Mouse (Mus musculus) liver, embryonic 12.5 days (tissue): ENCODE measurements around the gene Poglut1. TPM values are rescaled to one million over a fixed set of nuclear protein-coding genes. Genes with fewer than 3 reads are reported as not detected.

ENCODE experiments used
- ATAC-seq: fragments of 200-750 bp; cut with Nextera tagmentation; 2 replicates; pipeline ENCODE4 v1.8.0; 2017; ENCODE audit warnings: moderate number of reproducible peaks, mild to moderate bottlenecking, moderate library complexity
- H3K27ac ChIP-seq: fragments of 300-500 bp; sonication (generic); 2 replicates; pipeline ENCODE4 v1.5.1; 2016; ENCODE audit warnings: mild to moderate bottlenecking
- H3K27me3 ChIP-seq: fragments of 300-500 bp; sonication (generic); replicated peaks from 2 replicates; pipeline ENCODE4 v1.6.1; 2016; ENCODE audit warnings: mild to moderate bottlenecking, moderate library complexity
- H3K36me3 ChIP-seq: fragments of 300-500 bp; sonication (generic); 2 replicates; pipeline ENCODE4 v1.6.1; 2016; ENCODE audit warnings: mild to moderate bottlenecking, moderate library complexity
- H3K4me1 ChIP-seq: fragments of 300-500 bp; sonication (generic); 2 replicates; pipeline ENCODE4 v1.6.1; 2016
- H3K4me2 ChIP-seq: fragments of 300-500 bp; sonication (generic); 2 replicates; pipeline ENCODE4 v1.6.1; 2016; ENCODE audit warnings: mild to moderate bottlenecking, moderate library complexity
- H3K4me3 ChIP-seq: fragments of 300-500 bp; sonication (generic); 2 replicates; pipeline ENCODE4 v1.5.1; 2016; ENCODE audit warnings: mild to moderate bottlenecking, moderate library complexity
- H3K9ac ChIP-seq: fragments of 300-500 bp; sonication (generic); 2 replicates; pipeline ENCODE4 v1.6.1; 2016; ENCODE audit warnings: mild to moderate bottlenecking, moderate library complexity
- H3K9me3 ChIP-seq: fragments of 300-500 bp; sonication (generic); replicated peaks from 2 replicates; pipeline ENCODE4 v1.6.1; 2016; ENCODE audit warnings: mild to moderate bottlenecking, moderate library complexity
- WGBS: fragments of 180-500 bp; shearing (Covaris S2); methylation state at CpG from one replicate; pipeline ENCODE4 v1.1.7; 2016; ENCODE audit not compliant: insufficient replicate concordance; 5-methylcytosine and 5-hydroxymethylcytosine counted together
- polyA plus RNA-seq: library from polyadenylated mRNA; unstranded; fragments of >200 nt; fragmentation: Nextera tagmentation; extraction: Ambion mirVana; gene quantifications from 2 replicates; pipeline ENCODE4 v1.2.1, GENCODE M21; 2016

Gene Poglut1
- polyA plus RNA-seq, 1 experiment from 2014 or later, result 18.3 TPM

DNA sequence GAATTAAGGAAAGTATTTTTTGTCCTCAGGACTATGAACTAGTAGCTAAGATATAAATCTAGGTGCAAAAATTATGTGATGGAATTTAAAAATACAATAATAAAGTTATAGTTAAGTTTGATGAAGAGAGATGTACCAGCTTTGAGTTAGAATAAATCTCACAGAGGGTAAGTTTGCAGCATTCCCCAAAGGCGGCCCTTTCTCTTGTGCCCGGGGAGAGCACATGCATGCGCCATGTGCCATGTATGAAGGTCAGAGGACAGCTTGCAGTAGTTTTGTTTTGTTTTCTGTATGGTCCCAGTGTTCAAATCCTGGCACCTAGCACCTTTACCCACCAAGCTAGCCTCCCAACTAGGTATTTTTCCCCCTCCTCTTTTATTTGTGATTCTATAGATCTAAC, 21.4 kb upstream of the Poglut1 start:
- Histone ChIP-seq H3K4me2 (no peak overlapping the region), H3K9ac (no peak overlapping the region), H3K4me1 (no peaks in the 10 kb centered on the region), H3K9me3 (no peaks in the 10 kb centered on the region), H3K27me3 (no peaks in the 10 kb centered on the region), H3K36me3 (peaks cover 84% of the 10 kb centered on the region), H3K4me3 (no peak overlapping the region), H3K27ac (no peak overlapping the region)
- 88% methylated on average over 3 of the region's 3 CpGs for WGBS
- ATAC-seq, result no peak

DNA sequence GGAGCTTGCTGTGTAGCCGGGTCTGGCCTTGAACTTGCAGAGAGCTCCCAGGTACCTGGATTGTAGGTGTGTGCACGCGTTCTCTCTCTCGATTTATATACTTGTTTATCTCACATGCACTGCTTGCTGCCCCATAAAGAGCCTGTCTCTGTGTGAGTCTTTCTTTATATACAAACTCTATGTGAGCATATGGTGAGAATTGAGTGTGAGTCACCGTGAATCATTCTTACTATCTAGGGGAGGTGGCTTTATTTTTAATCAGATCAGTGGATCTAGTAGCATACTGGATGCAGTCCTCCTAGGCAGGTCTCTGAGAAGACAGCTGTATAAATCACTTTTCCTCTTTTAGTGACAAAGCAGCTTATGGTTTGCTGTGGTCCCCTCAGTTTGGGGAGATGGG, 18.1 kb upstream of the Poglut1 start:
- H3K36me3 ChIP-seq, result peaks cover 81% of the 10 kb centered on the region
- no peaks in the 10 kb centered on the region for H3K27me3 ChIP-seq
- WGBS, result 83% methylated on average over 5 of the region's 5 CpGs

DNA sequence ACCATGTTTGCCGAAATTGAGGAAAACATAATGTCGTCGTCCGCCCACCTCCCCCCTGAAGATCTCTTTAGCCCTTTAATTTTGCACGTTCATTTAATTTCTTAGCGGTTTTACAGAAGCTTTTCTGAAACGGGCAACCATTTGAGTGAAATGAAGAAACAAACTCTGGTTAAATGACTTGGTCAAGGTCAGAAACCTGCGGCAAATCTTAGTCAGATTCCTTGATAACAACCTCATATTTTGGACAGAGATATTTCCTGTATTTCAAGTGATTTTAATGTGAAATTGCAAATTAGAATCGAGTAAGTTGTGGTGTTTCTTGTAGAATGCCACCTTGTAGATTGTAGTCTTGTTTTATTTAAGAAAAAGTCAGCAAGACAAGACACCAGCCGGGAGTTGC, 13.5 kb upstream of the Poglut1 start:
- peaks cover 20% of the 10 kb centered on the region for H3K4me1 ChIP-seq
- ATAC-seq, result no peak
- peak overlapping the region; percentile 96 for H3K4me3 ChIP-seq
- no peak overlapping the region for H3K27ac ChIP-seq
- no peaks in the 10 kb centered on the region for H3K9me3 ChIP-seq
- H3K27me3 ChIP-seq, result peaks cover 19% of the 10 kb centered on the region
- H3K9ac ChIP-seq, result peak overlapping the region; percentile 90
- peaks cover 37% of the 10 kb centered on the region for H3K36me3 ChIP-seq
- H3K4me2 ChIP-seq, result peak overlapping the region; percentile 81
- 25% methylated on average over 10 of the region's 10 CpGs for WGBS

More for the DNA sequence above, 18.1 kb upstream of the Poglut1 start:
- Histone ChIP-seq H3K4me3 (no peak overlapping the region), H3K9me3 (no peaks in the 10 kb centered on the region), H3K9ac (no peak overlapping the region), H3K4me1 (peaks cover 14% of the 10 kb centered on the region), H3K27ac (no peak overlapping the region), H3K4me2 (no peak overlapping the region)
- no peak for ATAC-seq

DNA sequence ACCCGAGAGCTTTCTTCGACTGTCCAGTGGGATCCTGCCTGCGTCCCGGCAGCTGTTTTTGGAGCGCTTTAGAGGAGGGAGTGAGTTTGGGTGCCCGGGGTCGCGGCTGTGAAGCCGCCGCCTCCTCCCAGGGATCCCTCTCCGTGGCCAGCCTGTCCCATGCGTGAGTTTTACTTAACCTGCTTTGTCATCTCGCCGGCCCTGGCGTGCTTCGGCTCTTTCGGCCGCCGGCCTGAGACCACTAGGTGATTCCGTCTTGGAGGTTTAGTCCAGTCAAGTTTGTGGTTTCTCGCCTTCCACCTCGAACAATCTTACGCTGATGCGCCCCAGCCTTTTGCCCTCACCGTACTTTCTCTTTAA, 12.9 kb upstream of the Poglut1 start:
- H3K4me3 ChIP-seq, result peak overlapping the region; percentile 96
- H3K27ac ChIP-seq, result peak overlapping the region; percentile 86
- peak overlapping the region; percentile 90 for H3K9ac ChIP-seq
- peaks cover 32% of the 10 kb centered on the region for H3K36me3 ChIP-seq
- peaks cover 23% of the 10 kb centered on the region for H3K27me3 ChIP-seq
- WGBS, result under 1% methylated on average over 25 of the region's 25 CpGs
- H3K9me3 ChIP-seq, result no peaks in the 10 kb centered on the region
- ATAC-seq, result peak; percentile 69
- H3K4me2 ChIP-seq, result peak overlapping the region; percentile 81
- H3K4me1 ChIP-seq, result peaks cover 20% of the 10 kb centered on the region

DNA sequence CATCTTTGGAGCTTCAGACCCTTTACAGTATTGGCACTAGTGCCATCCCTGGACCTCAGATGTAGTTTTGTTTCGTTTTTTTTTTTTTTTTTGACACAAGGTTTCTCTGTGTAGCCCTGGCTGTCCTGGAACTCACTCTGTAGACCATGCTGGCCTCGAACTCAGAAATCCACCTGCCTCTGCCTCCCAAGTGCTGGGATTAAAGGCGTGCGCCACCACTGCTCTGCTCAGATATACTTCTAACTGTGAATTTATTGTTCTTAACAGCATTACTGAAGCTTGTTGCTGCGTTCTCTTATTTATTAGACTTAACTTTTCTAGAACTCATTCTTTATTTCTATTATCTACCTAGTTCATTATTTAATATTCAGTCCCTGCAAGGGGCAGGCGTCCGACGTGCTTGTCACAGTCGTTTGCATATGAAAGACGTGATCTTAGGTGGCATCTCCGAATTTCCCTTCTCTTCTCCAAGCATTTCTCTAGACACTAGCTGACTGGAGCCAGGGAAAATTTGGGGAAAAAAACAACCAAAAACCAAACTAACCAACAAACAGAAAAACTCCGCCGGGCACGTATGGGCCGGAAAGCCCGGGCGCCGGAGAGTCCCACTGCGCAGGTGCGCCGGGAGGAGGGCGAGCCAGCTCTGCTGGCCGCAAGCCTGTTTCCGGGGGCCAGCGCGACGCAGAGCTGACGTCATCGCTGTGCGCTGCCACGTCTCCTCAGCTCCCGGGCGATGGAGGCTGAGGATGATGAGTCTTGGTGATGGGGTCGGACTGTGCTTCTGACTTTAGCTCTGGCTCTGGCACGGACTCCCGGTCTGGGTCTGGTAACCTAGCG, 12.3 kb upstream of the Poglut1 start:
- Histone ChIP-seq H3K27ac (peak overlapping the region; percentile 86), H3K27me3 (peaks cover 26% of the 10 kb centered on the region), H3K9me3 (no peaks in the 10 kb centered on the region), H3K4me1 (peaks cover 20% of the 10 kb centered on the region), H3K4me2 (peak overlapping the region; percentile 81), H3K36me3 (peaks cover 27% of the 10 kb centered on the region), H3K9ac (peak overlapping the region; percentile 90), H3K4me3 (peak overlapping the region; percentile 96)
- 6% methylated on average over 37 of the region's 37 CpGs for WGBS
- peak; percentile 95 for ATAC-seq

DNA sequence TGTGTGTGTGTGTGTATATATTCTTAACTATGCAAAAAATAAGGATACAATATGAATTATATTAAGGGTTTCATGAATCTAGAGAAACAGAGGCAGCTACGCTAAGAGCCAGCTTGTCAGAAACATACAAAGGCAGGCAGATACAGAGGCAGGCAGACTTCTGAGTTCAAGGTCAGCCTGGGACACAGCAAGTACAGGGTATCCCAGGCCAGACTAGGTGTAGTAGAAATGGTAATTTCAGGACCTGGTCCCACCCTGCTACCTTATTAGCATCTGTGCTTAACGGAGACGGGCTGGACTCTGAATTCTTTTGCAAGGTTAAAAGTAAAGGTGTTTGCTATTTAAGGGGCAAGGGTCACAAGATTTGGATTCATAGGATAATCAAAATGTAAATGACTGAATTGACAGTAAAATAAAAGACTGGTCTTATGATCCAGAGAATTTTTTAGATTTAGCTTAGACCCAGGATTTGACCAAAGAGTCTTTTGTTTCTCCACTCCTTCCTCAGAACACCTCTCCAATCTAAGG, 8.2 kb upstream of the Poglut1 start, which contains the start of gene Tmem39a:
Gene Tmem39a (plus strand): TSS at position 478 of the 528 bp plus-strand sequence.
- H3K9me3 ChIP-seq, result no peaks in the 10 kb centered on the region
- H3K4me2 ChIP-seq, result no peak within 1 kb of the TSS
- no peaks in the 10 kb centered on the region for H3K36me3 ChIP-seq
- peaks cover 59% of the 10 kb centered on the region for H3K27me3 ChIP-seq
- peaks cover 7% of the 10 kb centered on the region for H3K4me1 ChIP-seq
- WGBS, result 72% methylated on average over 3 of the region's 3 CpGs
- no peak within 1 kb of the TSS for H3K9ac ChIP-seq
- no peak for ATAC-seq
- H3K4me3 ChIP-seq, result no peak within 1 kb of the TSS
- no peak within 1 kb of the TSS for H3K27ac ChIP-seq

DNA sequence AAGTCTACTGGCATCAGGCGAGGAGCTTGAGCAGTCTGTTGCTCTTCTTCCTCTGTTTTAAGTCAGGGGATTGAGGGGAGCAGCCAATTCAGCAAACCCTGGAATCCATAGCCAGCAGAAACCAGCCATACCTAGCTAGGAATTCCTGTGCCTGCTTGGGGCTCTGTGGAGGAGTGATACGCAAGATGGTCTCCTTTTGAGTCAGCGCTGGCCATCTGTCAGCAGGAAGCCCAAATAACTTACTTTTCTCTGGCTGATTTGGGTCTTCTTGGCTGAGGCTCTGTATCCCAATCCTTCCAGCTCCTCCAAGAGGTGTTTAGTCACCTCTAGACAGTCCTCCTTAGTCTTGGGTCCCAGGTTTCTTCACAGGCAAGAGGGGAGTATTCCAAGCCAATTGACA, 5.9 kb upstream of the Poglut1 start:
- ATAC-seq, result no peak
- Histone ChIP-seq H3K27ac (no peak overlapping the region), H3K4me1 (no peaks in the 10 kb centered on the region), H3K9ac (no peak overlapping the region), H3K4me2 (no peak overlapping the region), H3K4me3 (no peak overlapping the region), H3K27me3 (peaks cover 80% of the 10 kb centered on the region), H3K36me3 (no peaks in the 10 kb centered on the region), H3K9me3 (no peaks in the 10 kb centered on the region)
- 72% methylated on average over 3 of the region's 3 CpGs for WGBS

DNA sequence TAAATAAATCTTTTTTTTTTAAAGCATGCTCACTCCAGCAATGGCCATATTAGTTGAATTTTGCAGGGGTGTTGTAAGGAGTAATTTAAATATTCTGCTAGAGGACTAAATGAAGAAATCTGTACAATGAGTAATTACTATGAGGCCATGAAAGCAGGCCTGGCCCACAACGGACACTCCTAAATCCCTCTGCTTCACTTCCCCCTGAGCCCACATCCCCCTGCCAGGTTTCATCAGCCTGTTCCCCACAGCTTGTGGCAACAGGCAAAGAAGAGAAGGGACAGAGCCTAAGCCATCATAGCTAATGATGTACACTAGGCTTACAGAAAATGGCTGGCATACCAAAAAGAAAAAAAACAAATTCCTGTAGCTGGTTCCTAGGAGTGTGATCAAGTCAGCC, 2.1 kb downstream of the Poglut1 start:
- Histone ChIP-seq H3K4me1 (peaks cover 25% of the 10 kb centered on the region), H3K9me3 (no peaks in the 10 kb centered on the region), H3K9ac (no peak overlapping the region), H3K4me2 (no peak overlapping the region), H3K27me3 (peaks cover 17% of the 10 kb centered on the region), H3K4me3 (no peak overlapping the region), H3K36me3 (peaks cover 46% of the 10 kb centered on the region), H3K27ac (no peak overlapping the region)
- ATAC-seq, result no peak
- WGBS, result 76% methylated on average over 1 of the region's 1 CpGs

DNA sequence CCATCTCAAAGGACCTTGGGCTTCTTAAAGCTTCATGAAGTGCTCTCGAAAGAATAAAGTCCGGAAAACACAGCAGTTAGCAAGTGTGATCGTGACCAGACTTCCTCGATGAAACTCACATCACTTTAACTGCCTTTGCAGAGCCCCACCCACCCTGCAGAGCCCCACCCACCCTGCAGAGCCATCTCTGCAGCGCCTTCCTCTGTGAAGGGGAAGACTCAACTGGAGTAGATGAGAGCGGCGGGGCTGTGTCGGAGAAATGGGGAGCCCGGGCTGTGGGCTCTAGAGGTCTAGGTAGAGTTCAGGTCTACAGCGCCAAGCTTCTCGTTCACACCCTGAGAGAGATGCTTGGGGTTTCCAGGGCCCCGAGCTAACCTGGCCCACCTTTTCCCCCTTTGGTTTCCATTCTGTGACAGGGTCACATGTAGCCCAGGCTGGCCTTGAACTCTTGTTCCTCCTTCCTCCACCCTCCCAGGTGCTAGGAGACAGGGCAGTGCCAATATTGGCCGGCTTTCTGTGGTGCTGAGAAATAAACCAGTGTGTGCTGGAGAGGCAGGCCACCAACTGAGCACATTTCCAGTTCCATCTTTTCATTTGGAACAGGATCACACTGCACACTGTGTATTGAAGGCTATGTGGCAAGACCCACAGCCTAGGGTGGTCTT, 11.2 kb downstream of the Poglut1 start:
- peaks cover 5% of the 10 kb centered on the region; the same call in 1 of the 2 replicates for H3K4me1 ChIP-seq
- H3K9ac ChIP-seq, result no peak overlapping the region
- 81% methylated on average over 13 of the region's 13 CpGs for WGBS
- H3K9me3 ChIP-seq, result no peaks in the 10 kb centered on the region
- peaks cover 73% of the 10 kb centered on the region for H3K36me3 ChIP-seq
- H3K4me3 ChIP-seq, result no peak overlapping the region
- no peak overlapping the region for H3K4me2 ChIP-seq
- no peak for ATAC-seq
- H3K27ac ChIP-seq, result no peak overlapping the region
- no peaks in the 10 kb centered on the region for H3K27me3 ChIP-seq

DNA sequence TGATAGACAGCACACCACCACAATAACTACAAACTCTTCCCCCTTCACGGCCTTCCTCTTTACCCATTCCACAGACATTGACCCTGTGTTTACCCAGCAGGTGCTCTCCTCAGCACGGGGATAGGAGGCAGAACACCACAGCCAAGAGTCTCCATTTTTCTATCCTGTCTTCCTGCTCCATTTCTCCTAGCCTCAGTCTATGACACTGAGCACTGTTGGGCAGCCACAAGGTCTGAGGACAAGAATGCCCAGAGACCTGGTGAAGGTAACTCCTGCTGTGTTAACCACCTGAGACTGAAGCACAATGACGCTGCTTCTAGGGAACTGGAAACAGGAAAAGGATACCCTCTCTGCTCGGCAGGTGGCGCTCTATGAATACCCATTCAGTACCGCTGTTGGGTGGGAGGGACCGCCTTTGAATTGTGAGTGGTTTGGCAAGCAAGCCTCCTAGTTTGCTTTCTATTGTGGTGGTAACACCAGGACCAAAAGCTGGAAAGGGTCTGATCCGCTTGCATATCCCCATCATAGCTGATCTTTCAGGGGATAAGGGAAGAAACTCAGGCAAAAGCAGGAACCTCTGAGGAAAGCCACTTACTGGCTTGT, 13.4 kb downstream of the Poglut1 start:
- no peaks in the 10 kb centered on the region for H3K9me3 ChIP-seq
- H3K36me3 ChIP-seq, result peaks cover 70% of the 10 kb centered on the region
- no peaks in the 10 kb centered on the region for H3K27me3 ChIP-seq
- H3K4me1 ChIP-seq, result peaks cover 5% of the 10 kb centered on the region; the same call in 1 of the 2 replicates
- ATAC-seq, result peak; percentile 55; the same call in 1 of the 2 replicates
- 38% methylated on average over 8 of the region's 8 CpGs for WGBS
- H3K27ac ChIP-seq, result no peak overlapping the region
- no peak overlapping the region for H3K9ac ChIP-seq
- no peak overlapping the region for H3K4me3 ChIP-seq
- no peak overlapping the region for H3K4me2 ChIP-seq

DNA sequence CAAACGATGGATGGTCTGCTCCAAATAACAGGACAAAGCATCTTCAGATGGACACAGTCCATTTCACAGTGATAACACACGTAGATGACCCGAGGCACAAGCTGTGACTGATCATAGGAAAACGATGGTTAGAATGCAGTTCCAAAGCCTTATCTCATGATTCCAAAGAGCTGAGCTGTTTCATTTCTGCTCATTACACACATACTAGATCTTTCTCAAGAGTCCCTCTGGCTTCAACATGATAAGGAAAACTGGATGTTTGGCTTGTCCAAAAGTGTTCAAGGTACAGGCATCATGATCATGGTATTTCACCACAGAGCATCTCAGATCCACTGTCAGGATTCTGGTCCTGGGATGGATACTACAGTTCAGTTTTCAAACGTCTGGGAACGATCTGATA, 23.8 kb downstream of the Poglut1 start:
- ATAC-seq, result no peak
- H3K36me3 ChIP-seq, result peaks cover 64% of the 10 kb centered on the region
- 65% methylated on average over 6 of the region's 6 CpGs for WGBS

More for the DNA sequence above, 23.8 kb downstream of the Poglut1 start:
- H3K9ac ChIP-seq, result no peak overlapping the region
- H3K27ac ChIP-seq, result no peak overlapping the region
- H3K27me3 ChIP-seq, result no peaks in the 10 kb centered on the region
- no peaks in the 10 kb centered on the region for H3K9me3 ChIP-seq
- H3K4me3 ChIP-seq, result no peak overlapping the region
- H3K4me1 ChIP-seq, result peaks cover 12% of the 10 kb centered on the region
- no peak overlapping the region for H3K4me2 ChIP-seq
